Mouse (Mus musculus): Measurements from ENCODE around the gene Gpr137.
"Not testable (repeated sequence)": the region's sequence is repeated elsewhere in the genome, so short reads cannot be mapped to it uniquely, and the experiment has no call there.

The Gpr137 gene

GRCm38 (mm10) chr19:6921647-6922567, 20.4 kb downstream of the Gpr137 start, which contains the start of gene Esrra:
TSS of gene Esrra (minus strand) at chr19:6921813.
- peak; percentile 99 for DNase-seq (ENCODE audit: low read depth, low spot score)

DNA sequence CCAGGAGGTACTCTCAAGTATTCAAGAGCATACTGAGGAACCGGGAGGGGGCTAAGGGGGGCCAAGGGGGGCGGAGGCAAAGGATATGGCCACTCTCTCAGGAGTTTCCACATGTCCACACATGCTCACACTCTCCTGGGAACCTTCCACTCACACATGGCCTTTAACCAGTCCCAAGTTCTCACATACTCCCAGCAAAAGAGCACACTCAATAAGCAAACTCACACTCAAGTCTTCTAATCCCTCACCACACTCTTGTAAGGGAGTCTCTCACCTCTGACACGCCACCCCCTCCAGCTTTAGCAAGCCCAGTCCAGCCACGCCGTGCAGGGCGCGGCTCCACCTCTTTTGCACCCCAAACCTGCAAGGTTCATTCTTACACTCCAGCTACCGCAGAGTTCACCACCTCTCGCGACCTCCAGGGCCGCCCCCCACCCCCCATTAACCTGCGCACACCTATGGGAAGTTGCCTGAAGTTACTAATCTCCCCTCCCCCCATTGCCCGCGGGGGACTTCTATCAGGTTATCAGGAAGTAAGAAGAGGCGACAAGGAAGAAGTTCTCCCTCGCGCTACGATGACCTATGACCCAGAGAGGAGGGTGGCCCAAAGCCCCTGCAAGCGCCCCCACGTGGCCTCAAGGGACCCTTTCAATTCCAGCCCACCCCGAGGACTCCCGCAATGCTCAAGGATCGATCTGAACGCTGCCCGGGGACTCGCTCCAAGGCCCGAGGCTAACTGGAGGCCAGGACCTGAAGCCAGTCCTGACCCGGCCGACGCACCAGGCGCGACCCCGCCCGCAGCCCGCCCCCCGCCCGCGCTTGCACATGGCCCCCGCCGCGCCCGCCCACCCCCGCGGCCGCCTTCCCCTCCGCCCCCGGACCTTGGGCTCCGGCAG, 21.3 kb downstream of the Gpr137 start:
- no peak for DNase-seq (ENCODE audit: low read depth, low spot score)

DNA sequence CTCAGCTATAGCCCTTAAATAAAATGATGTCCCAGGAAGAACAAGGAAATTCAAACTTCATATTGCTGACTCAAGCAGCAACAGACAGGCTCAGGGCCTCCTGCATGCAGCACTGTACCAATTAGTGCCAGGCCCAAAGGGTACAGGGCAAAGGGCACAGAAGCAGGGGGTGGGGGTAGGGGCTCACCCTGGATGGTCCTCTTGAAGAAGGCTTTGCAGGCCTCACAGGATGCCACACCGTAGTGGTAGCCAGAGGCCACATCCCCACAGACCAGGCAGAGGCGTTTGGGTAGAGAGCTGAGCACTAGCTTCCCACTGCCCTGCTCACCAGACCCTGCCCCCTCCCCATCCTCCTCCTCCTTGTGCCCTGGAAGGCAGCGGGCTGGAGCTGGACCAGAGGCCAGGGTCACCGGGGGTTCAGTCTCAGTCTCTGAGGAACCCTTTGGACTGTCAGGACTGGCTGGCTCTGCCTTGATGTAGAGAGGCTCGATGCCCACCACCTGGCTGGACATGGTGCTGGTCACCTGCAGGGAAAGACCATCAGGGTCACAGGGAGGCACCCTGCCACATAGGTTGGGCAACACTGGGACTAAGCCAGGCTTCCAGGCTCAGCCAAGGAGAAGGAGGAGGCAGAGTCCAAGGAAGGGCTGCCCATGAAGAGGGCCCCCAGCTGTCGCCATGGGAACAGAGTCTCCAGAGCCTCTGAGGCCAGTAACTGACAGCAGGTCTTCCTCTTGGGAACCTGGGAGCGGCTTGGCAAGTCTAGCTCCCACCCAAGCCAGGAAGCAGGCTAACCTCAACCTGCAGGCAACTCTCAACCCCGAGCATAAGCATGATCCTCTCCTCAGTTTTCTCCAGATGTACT, 22.2 kb downstream of the Gpr137 start:
- no peak for DNase-seq (ENCODE audit: low read depth, low spot score)

GRCm38 (mm10) chr19:6919431-6919830, 22.8 kb downstream of the Gpr137 start:
- no peak for DNase-seq (ENCODE audit: low read depth, low spot score)

- DNase-seq (ENCODE audit: low read depth, low spot score) = no peak
Measured at GRCm38 (mm10) chr19:6918321-6918720, 24.0 kb downstream of the Gpr137 start.

GRCm38 (mm10) chr19:6916496-6916895, 25.8 kb downstream of the Gpr137 start:
- DNase-seq (ENCODE audit: low read depth, low spot score) = no peak

DNA sequence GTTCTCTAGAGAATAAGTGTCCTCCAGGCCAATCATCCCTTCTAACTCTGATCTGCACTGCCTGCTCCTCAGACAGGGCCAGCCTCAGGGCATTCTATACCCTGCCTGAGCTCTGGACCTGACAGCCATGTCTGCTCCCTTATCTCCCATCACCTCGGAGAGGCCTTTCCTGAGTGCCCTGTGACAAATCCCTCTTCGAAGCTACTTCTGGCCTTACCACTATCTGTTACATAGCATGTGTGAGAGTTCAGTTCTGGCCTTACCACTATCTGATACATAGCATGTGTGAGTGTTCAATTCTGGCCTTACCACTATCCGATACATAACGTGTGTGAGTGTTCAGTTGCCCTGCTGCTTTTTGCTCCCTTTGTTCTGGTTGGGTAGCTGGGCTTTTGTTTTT, 27.0 kb downstream of the Gpr137 start:
- DNase-seq (ENCODE audit: low read depth, low spot score) = no peak

- no peak for DNase-seq (ENCODE audit: low read depth, low spot score)
Measured at GRCm38 (mm10) chr19:6914540-6914939, 27.7 kb downstream of the Gpr137 start.

- no peak for DNase-seq (ENCODE audit: low read depth, low spot score)
Measured at GRCm38 (mm10) chr19:6913991-6914390, 28.3 kb downstream of the Gpr137 start.

- no peak for DNase-seq (ENCODE audit: low read depth, low spot score)
Measured at GRCm38 (mm10) chr19:6913036-6913435, 29.2 kb downstream of the Gpr137 start.

DNA sequence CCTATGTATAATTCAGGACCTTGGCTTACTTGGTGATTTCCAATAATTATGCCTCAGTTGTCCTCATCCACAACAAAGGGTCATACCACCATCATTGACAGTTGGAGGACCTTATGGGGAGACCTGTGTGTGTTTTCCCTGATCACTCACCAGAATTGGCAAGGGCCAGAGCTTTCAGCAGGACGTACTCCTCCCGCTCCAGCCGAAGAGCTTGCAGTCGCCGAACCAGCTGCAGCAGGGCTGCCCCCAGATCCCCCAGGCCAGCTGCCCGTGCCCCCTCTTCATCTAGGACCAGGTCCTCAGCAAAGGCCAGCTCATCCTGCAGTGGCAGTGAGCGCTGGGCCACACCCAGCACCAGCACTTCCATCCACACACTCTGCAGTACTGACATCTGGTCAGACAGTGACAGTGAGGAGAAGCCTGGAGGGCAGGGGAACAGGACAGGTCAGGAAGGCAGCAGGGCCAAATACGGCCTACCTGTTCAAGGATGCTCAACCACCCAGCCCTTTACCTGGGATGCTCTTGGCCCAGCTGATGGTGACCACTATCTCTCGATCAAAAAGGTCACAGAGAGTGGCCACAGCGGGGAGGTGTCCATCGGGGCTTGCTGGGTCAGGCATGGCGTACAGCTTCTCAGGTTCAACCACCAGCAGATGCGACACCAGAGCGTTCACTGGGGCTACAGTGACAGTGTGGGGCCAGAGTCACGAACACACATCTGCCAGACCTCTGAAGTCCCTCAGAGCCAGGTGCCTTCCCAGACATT, 29.9 kb downstream of the Gpr137 start:
- DNase-seq (ENCODE audit: low read depth, low spot score) = no peak

DNA sequence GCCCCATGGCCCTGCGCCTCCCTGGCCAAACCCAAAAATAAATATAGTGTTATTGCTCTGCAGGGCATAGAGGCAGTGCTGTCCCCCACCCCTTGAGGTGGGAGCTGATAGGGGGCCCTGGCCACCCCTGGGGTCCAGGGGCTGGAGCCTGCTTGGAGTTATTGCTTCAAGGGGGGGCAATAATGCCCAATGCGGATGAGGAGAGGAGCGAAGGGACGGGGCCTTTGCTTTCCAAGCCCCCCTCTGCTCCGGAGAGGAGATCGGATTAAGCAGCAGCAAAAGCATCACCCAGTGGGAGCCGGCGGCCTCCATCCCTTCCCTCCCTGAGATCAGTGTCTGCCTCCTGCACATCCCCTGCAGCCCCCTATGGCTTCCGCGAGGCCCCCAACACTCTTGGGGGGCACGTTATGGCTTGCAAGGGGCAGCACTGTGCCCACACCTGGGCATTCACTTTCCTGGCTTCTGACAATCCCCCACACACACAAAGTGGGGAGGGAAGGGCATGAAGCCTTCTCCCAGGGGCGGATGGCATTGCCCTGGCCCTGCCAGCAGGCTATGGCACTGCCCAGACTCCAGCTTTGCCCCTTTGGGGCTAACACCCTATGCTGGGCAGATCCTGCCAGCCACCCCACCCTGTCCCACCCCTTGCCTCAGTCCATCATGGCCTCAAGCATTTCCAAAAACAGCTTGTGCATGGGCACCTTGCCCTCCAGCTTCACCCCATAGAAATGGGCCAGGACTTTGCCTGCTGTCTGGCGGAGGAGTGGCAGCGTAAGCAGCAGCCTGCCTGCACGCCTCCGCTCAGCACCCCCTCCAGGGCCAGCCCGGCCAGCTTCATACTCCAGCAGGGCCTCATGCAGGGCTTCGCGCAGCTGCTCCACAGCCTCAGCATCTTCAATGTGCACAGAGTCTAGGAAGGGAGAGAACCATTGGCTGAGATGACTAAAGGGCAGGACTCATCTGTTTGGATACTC, 30.9 kb downstream of the Gpr137 start:
- no peak for DNase-seq (ENCODE audit: low read depth, low spot score)

DNA sequence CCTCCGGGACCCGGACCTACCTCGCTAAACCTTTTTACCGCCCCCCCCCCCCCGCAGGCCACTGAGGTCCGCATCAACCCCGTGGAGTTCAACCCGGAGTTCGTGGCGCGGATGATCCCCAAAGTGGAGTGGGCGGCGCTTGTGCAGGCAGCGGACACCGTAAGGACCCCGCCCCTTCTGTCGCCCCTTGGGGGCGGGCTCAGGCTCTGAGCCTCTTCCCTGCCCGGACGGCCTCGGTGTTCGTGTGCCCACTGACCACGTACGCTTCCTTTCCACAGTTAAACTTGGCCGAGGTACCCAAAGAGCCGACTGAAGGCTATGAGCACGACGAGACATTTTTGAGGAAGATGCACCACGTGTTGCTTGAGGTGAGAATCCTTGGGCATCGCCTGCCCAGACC, 32.0 kb downstream of the Gpr137 start:
- DNase-seq (ENCODE audit: low read depth, low spot score) = not testable (repeated sequence)

- DNase-seq (ENCODE audit: low read depth, low spot score) = peak; percentile 94
Measured at GRCm38 (mm10) chr19:6909507-6910289, 32.6 kb downstream of the Gpr137 start, which contains the start of the genes Trmt112 and Prdx5. TSS of gene Trmt112 (plus strand) at chr19:6909698. TSS of gene Prdx5 (minus strand) at chr19:6910106.

DNA sequence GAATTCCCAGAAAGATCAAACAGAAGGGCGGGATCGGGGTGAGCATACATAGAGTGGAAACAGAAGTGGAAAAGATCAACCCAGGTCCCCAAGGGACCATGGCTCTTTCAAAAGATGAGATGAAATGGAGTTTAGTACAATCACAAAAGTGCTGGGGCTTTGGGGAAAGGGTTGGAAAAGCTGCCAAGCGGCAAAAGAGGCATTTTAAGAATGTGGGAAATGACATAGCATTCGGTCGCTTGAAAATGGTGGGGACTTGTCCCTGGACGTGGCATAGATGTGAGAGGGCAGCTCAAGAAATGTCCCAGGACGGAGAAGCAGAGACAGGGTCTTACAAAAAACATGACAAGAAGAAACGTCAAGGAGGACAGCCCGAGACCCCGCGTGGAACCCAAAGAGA, 33.3 kb downstream of the Gpr137 start:
- DNase-seq (ENCODE audit: low read depth, low spot score) = no peak

GRCm38 (mm10) chr19:6907811-6908540, 34.3 kb downstream of the Gpr137 start:
- no peak for DNase-seq (ENCODE audit: low read depth, low spot score)

DNA sequence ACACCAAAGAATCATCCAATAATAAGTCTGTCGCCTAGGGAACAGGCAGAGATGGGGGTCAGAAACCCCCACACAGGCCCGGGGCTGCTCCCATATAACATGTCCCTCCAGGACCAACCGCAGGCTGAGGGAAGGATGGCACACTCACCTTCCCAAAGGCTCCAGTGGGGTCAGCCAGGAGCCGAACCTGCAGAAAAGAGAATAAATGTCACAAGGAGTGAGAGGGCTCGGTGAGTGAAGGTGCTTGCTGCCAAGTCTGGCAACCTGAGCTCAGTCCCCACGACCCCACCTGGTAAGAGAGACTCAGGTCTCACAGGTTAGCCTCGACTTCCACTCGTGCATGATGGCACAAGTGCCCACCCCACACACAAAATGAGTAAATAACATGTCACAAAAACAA, 35.2 kb downstream of the Gpr137 start:
- DNase-seq (ENCODE audit: low read depth, low spot score) = no peak

DNA sequence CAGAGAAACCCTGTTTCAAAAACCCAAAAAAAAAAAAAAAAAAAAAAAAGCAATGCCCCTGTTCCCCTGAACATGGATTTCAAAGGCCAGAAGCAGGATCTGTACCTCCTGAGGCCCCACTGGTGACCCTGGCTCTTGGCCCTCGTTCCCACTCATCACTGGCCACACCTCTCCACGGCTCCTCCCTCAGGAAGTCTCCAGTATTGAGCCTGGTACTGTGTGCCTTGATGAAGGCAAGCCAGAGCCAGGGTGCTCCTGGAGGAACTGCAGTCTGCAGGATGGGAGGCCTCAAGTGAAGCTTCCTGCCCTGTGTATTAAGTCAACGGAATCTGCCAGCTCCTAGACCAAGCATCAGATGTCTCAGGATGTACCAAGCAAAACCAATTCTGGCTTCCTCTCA, 36.1 kb downstream of the Gpr137 start:
- DNase-seq (ENCODE audit: low read depth, low spot score) = no peak
